Mouse (Mus musculus) embryo, embryonic 10 days (tissue): ENCODE results near the gene Defa32.
"Not testable (repeated sequence)": the region's sequence is repeated elsewhere in the genome, so short reads cannot be mapped to it uniquely, and the experiment has no call there.

Experiments used
- DNase-seq: peaks from one replicate; pipeline ENCODE4 v3.0.0-alpha.2; 2015; ENCODE audit warnings: low spot score

Defa32 gene

DNA sequence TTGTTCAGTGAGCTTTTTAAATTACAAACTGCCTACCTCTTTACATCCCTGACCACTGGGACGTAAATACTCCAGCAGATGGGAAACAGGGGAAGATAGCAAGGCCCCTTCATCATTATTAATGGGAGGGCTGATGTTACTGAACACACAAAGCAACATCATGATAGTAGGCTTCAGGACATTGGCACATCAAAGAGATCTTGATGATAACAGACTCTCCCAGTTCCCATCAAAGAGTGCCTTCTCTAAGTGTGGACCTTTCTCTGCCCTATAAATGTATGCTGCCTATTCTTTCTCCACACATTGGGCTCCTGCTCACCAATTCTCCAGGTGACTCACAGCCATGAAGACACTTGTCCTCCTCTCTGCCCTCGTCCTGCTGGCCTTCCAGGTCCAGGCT is at the start of gene Defa32:
Gene Defa32, plus strand, starts transcription at position 301 of the 400 bp plus-strand sequence.
- DNase-seq: not testable (repeated sequence)

DNA sequence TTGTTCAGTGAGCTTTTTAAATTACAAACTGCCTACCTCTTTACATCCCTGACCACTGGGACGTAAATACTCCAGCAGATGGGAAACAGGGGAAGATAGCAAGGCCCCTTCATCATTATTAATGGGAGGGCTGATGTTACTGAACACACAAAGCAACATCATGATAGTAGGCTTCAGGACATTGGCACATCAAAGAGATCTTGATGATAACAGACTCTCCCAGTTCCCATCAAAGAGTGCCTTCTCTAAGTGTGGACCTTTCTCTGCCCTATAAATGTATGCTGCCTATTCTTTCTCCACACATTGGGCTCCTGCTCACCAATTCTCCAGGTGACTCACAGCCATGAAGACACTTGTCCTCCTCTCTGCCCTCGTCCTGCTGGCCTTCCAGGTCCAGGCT is 19.9 kb upstream of the Defa32 start, which contains the start of gene Defa20:
Gene Defa20, plus strand, starts transcription at position 301 of the 400 bp plus-strand sequence.
- DNase-seq: not testable (repeated sequence)

DNA sequence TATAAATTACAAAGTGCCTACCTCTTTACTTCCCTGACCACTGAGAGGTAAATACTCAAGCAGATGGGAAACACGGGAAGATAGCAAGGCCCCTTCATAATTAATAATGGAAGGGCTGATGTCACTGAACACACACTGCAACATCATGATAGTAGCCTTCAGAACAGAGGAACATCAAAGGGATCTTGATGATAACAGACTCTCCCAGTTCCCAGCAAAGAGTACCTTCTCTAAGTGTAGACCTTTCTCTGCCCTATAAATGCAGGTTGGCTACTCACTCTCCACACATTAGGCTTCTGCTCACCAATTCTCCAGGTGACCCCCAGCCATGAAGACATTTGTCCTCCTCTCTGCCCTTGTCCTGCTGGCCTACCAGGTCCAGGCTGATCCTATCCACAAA is 36.3 kb downstream of the Defa32 start, which contains the start of gene Defa37:
Gene Defa37, plus strand, starts transcription at position 301 of the 400 bp plus-strand sequence.
- DNase-seq: not testable (repeated sequence)
